Mouse (Mus musculus): Measurements from ENCODE around the gene Tlr9. TPM values are rescaled to one million over a fixed set of nuclear protein-coding genes. Genes with fewer than 3 reads are reported as not detected.

The Tlr9 gene
- total and polyA plus RNA-seq, 2 experiments from 2014 or later: 0.04 TPM; not detected in 1

DNA sequence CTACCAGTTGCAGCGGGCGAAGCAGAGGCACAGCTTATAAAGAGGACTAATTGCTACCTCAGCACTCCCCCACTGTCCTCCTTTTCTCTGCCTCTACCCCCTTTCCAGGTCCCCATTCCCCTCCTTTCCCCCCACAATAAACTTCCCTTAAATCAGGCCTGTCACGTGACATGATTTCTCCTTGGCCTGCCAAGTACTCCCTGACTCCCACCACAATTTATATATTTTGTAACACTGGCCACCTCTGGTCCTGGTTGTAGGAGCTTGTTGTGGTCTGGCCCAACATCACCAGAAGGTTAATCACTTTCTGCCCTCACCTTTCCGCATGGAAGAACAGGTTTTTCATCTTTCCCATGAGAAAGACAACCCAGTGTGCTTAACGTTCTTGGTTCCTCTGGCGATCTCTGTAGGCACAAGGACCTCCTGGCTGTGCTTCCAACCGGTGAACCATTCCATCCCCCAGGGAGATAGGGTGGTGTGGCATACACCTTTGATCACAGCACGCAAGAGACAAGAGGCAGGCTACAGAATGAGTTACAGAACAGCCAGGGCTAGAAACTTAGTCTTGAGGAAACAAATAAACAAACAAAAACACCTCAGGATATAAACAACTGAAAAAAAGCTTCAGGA is 1.4 kb upstream of the Tlr9 start:
- DNase-seq (ENCODE audit: low spot score): no peak
- no peak overlapping the region for H3K27ac ChIP-seq (ENCODE audit: low read depth)

DNA sequence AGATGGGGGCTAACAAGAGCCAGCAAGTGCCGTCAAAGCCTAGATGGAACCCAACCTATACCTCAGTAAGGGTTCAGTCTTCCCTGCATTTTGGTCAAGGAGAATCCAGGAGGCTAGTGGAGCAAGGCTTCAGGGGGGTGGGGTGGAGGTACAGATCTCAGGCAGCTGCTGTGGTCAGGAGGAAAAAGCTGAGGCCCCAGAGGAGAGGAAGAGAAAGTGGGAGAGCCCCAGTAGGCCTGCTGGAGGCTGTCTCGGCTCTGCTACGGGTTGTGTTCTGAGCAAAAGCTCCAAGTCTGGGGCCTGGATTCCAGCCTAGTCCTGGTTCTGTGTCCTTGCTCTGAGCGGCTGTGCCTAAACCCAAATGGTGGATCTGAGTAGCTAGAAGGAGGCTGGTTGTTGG is 596 bp downstream of the Tlr9 start:
- Histone ChIP-seq H3K9ac (replicated peaks; ENCODE audit: low read depth, low read length) (no peak overlapping the region), H3K9me3 (replicated peaks; ENCODE audit: control insufficient read depth, low read length) (no peaks in the 10 kb centered on the region), H3K4me1 (ENCODE audit: control insufficient read depth, insufficient read depth) (peaks cover 11% of the 10 kb centered on the region; the same call in 1 of the 2 replicates), H3K36me3 (replicated peaks; ENCODE audit: control insufficient read depth, insufficient read depth, low read length) (no peaks in the 10 kb centered on the region), H3K4me2 (ENCODE audit: low read depth, low read length) (no peak overlapping the region), H3K27ac (ENCODE audit: low read depth) (no peak overlapping the region), H3K27me3 (ENCODE audit: control insufficient read depth, insufficient read depth, low read length) (peaks cover 8% of the 10 kb centered on the region), H3K4me3 (ENCODE audit: low read depth, low read length) (no peak overlapping the region)
- no peak for ATAC-seq (ENCODE audit: insufficient read depth, low read depth)
- no peak for DNase-seq (ENCODE audit: low spot score)
- 76% methylated on average over 4 of the region's 4 CpGs for WGBS
- no peak for TF ChIP-seq EP300 (IDR thresholded peaks at IDR 0.05; ENCODE audit: low read depth)
- no peak for TF ChIP-seq CTCF (IDR thresholded peaks at IDR 0.05; ENCODE audit: low read depth)

More for the DNA sequence above, 1.4 kb upstream of the Tlr9 start:
- Histone ChIP-seq H3K9me3 (replicated peaks; ENCODE audit: control insufficient read depth, low read length) (no peaks in the 10 kb centered on the region), H3K4me2 (ENCODE audit: low read depth, low read length) (no peak overlapping the region), H3K27me3 (ENCODE audit: control insufficient read depth, insufficient read depth, low read length) (peaks cover 8% of the 10 kb centered on the region), H3K9ac (replicated peaks; ENCODE audit: low read depth, low read length) (no peak overlapping the region), H3K4me3 (ENCODE audit: low read depth, low read length) (no peak overlapping the region), H3K4me1 (ENCODE audit: control insufficient read depth, insufficient read depth) (peaks cover 4% of the 10 kb centered on the region; the same call in 1 of the 2 replicates), H3K36me3 (replicated peaks; ENCODE audit: control insufficient read depth, insufficient read depth, low read length) (0 out of 2 replicates have a peak, but pooled peaks cover 5% of the 10 kb centered on the region)
- WGBS: 65% methylated on average over 8 of the region's 8 CpGs
- no peak for ATAC-seq (ENCODE audit: insufficient read depth, low read depth)
- TF ChIP-seq CTCF (IDR thresholded peaks at IDR 0.05; ENCODE audit: low read depth) (no peak), EP300 (IDR thresholded peaks at IDR 0.05; ENCODE audit: low read depth) (no peak)

DNA sequence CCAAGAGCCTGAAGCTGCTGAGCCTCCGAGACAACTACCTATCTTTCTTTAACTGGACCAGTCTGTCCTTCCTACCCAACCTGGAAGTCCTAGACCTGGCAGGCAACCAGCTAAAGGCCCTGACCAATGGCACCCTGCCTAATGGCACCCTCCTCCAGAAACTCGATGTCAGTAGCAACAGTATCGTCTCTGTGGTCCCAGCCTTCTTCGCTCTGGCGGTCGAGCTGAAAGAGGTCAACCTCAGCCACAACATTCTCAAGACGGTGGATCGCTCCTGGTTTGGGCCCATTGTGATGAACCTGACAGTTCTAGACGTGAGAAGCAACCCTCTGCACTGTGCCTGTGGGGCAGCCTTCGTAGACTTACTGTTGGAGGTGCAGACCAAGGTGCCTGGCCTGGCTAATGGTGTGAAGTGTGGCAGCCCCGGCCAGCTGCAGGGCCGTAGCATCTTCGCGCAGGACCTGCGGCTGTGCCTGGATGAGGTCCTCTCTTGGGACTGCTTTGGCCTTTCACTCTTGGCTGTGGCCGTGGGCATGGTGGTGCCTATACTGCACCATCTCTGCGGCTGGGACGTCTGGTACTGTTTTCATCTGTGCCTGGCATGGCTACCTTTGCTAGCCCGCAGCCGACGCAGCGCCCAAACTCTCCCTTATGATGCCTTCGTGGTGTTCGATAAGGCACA is 3.2 kb downstream of the Tlr9 start:
- Histone ChIP-seq H3K4me2 (ENCODE audit: low read depth, low read length) (peak overlapping the region; percentile 82), H3K9ac (replicated peaks; ENCODE audit: low read depth, low read length) (peak overlapping the region; percentile 48; the same call in 1 of the 2 replicates), H3K4me3 (ENCODE audit: low read depth, low read length) (peak overlapping the region; percentile 42), H3K4me1 (ENCODE audit: control insufficient read depth, insufficient read depth) (peaks cover 11% of the 10 kb centered on the region; the same call in 1 of the 2 replicates), H3K27ac (ENCODE audit: low read depth) (0 out of 2 replicates have a peak overlapping the region, but pooled peaks have one; percentile 5), H3K27me3 (ENCODE audit: control insufficient read depth, insufficient read depth, low read length) (peaks cover 8% of the 10 kb centered on the region), H3K36me3 (replicated peaks; ENCODE audit: control insufficient read depth, insufficient read depth, low read length) (no peaks in the 10 kb centered on the region), H3K9me3 (replicated peaks; ENCODE audit: control insufficient read depth, low read length) (no peaks in the 10 kb centered on the region)
- WGBS: 56% methylated on average over 24 of the region's 24 CpGs
- DNase-seq (ENCODE audit: low spot score) (no peak), ATAC-seq (ENCODE audit: insufficient read depth, low read depth) (no peak)
- TF ChIP-seq CTCF (IDR thresholded peaks at IDR 0.05; ENCODE audit: low read depth): no peak
- TF ChIP-seq EP300 (IDR thresholded peaks at IDR 0.05; ENCODE audit: low read depth): no peak

DNA sequence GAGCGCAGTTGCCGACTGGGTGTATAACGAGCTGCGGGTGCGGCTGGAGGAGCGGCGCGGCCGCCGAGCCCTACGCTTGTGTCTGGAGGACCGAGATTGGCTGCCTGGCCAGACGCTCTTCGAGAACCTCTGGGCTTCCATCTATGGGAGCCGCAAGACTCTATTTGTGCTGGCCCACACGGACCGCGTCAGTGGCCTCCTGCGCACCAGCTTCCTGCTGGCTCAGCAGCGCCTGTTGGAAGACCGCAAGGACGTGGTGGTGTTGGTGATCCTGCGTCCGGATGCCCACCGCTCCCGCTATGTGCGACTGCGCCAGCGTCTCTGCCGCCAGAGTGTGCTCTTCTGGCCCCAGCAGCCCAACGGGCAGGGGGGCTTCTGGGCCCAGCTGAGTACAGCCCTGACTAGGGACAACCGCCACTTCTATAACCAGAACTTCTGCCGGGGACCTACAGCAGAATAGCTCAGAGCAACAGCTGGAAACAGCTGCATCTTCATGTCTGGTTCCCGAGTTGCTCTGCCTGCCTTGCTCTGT is 3.8 kb downstream of the Tlr9 start:
- Histone ChIP-seq H3K4me1 (ENCODE audit: control insufficient read depth, insufficient read depth) (peaks cover 11% of the 10 kb centered on the region; the same call in 1 of the 2 replicates), H3K4me3 (ENCODE audit: low read depth, low read length) (peak overlapping the region; percentile 42), H3K27ac (ENCODE audit: low read depth) (peak overlapping the region; percentile 5; the same call in 1 of the 2 replicates), H3K36me3 (replicated peaks; ENCODE audit: control insufficient read depth, insufficient read depth, low read length) (no peaks in the 10 kb centered on the region), H3K27me3 (ENCODE audit: control insufficient read depth, insufficient read depth, low read length) (peaks cover 8% of the 10 kb centered on the region), H3K4me2 (ENCODE audit: low read depth, low read length) (peak overlapping the region; percentile 82), H3K9ac (replicated peaks; ENCODE audit: low read depth, low read length) (peak overlapping the region; percentile 48), H3K9me3 (replicated peaks; ENCODE audit: control insufficient read depth, low read length) (no peaks in the 10 kb centered on the region)
- 6% methylated on average over 34 of the region's 34 CpGs for WGBS
- DNase-seq (ENCODE audit: low spot score) (peak; percentile 51), ATAC-seq (ENCODE audit: insufficient read depth, low read depth) (peak; percentile 66)
- TF ChIP-seq EP300 (IDR thresholded peaks at IDR 0.05; ENCODE audit: low read depth) (no peak), CTCF (IDR thresholded peaks at IDR 0.05; ENCODE audit: low read depth) (peak; percentile 48)

- no peaks in the 10 kb centered on the region for H3K9me3 ChIP-seq (replicated peaks; ENCODE audit: control insufficient read depth, low read length)
- peaks cover 11% of the 10 kb centered on the region; the same call in 1 of the 2 replicates for H3K4me1 ChIP-seq (ENCODE audit: control insufficient read depth, insufficient read depth)
- no peak overlapping the region for H3K4me3 ChIP-seq (ENCODE audit: low read depth, low read length)
- peaks cover 8% of the 10 kb centered on the region for H3K27me3 ChIP-seq (ENCODE audit: control insufficient read depth, insufficient read depth, low read length)
- no peak overlapping the region for H3K9ac ChIP-seq (replicated peaks; ENCODE audit: low read depth, low read length)
- peak overlapping the region; percentile 47 for H3K27ac ChIP-seq (ENCODE audit: low read depth)
- no peak for TF ChIP-seq CTCF (IDR thresholded peaks at IDR 0.05; ENCODE audit: low read depth)
- TF ChIP-seq EP300 (IDR thresholded peaks at IDR 0.05; ENCODE audit: low read depth): no peak
- no peak overlapping the region for H3K4me2 ChIP-seq (ENCODE audit: low read depth, low read length)
- ATAC-seq (ENCODE audit: insufficient read depth, low read depth) (no peak), DNase-seq (ENCODE audit: low spot score) (no peak)
- peaks cover 7% of the 10 kb centered on the region; the same call in 1 of the 2 replicates for H3K36me3 ChIP-seq (replicated peaks; ENCODE audit: control insufficient read depth, insufficient read depth, low read length)
- 22% methylated on average over 8 of the region's 8 CpGs for WGBS
These were observed 5.5 kb downstream of the Tlr9 start for GRCm38 (mm10) chr9:106227790-106228429.

Measured in heart, postnatal 0 days (tissue).